Mouse (Mus musculus) brain, embryonic 14.5 days (tissue): ENCODE data around the gene Socs3.

ENCODE experiments used
- CTCF ChIP-seq: fragments of 200-500 bp; IDR thresholded peaks from 2 replicates; pipeline ENCODE4 v1.5.1; 2012; ENCODE audit warnings: inconsistent platforms, mild to moderate bottlenecking, moderate library complexity, borderline replicate concordance; ENCODE audit not compliant: insufficient read depth, insufficient read length; ENCODE audit errors: extremely low read depth
- POLR2A ChIP-seq: fragments of 200-500 bp; IDR thresholded peaks from 2 replicates; pipeline ENCODE4 v1.6.1; 2012; ENCODE audit warnings: mild to moderate bottlenecking, inconsistent platforms, borderline replicate concordance; ENCODE audit not compliant: poor library complexity, insufficient read depth, insufficient read length, severe bottlenecking; ENCODE audit errors: extremely low read depth

DNA sequence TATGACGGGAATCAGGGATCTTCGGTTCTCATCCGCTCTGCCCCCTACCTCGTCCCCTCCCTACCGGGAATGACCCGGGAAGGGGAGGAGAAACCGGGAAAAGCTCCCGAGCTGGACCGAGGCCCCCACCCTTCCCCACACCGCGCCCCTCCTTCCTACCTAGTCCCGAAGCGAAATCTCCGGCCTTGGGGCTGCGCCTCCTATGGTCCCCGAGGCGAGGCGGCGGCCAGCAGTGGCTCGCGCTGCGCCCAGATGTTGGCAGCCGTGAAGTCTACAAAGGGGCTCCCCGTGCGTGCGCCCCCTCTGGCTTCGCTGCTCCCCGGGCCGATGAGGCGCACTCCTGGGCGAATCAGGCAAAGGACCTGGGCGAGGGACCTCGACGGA is 1.1 kb downstream of the Socs3 start:
- TF ChIP-seq POLR2A, result no peak
- no peak for TF ChIP-seq CTCF
